Mouse (Mus musculus): ENCODE measurements around the gene Erp27.
"Not testable (repeated sequence)": the region's sequence is repeated elsewhere in the genome, so short reads cannot be mapped to it uniquely, and the experiment has no call there.

Erp27 gene

DNA sequence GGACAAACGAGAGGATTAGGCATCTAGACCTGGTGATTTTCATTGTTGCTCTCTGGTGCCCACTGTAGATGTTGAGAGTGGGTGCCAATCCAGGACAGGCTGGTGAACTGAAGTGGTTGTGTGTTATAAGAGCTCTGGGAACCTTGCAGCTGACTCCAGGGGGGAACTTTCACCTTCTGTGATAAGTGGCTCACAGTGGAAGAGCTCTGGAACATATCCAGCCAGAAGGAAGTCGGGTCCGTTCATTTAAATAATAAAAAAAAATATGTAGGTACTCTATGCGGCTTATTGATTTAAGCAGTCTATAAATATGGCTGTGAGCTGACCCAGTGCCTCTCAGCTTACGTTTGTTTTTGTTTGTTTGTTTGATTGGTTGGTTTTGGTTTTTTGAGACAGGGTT is at the start of gene Erp27:
Erp27 (minus strand) TSS at position 101 of the 400 bp plus-strand sequence.
- DNase-seq: no peak

GRCm38 (mm10) chr6:136968877-136969276 is 46.9 kb upstream of the Erp27 start:
- DNase-seq: not testable (repeated sequence)

DNA sequence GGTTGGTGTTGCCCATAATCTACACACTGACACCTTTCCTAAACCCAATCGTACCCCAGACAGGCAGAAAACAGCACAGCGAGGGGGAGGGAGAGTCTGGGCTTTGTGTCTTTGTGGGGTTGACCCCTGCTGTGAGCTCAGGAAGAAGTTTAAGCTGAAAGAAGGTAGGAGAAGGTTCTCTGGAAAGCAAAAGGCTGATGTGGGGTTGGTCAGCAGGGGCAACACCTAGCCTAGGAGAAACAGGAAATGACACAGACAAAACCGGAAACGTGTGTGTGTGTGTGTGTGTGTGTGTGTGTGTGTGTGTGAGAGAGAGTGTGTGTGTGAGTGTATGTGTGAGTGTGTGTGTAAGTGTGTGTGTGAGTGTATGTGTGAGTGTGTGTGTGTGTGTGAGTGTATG is 45.5 kb upstream of the Erp27 start:
- no peak for DNase-seq

DNA sequence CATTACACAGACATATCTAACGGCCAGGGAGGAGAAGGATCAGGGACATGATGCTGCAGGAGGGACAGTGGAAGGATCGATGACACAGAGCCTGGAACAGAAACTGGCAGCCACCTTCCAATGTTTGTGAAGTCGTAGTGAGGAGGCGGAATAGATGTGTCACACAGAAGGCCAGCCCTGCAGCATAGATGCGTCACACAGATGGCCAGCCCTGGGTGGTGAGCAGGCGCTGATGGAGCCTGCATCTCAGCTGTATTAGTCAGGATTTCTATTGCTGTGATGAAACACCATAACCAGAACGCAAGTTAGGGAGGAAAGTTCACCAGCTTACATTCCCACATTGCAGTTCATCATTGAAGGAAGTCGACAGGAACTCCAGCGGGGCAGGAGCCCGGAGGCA is 43.9 kb upstream of the Erp27 start:
- DNase-seq: peak; percentile 61

- DNase-seq: no peak
These were observed 42.9 kb upstream of the Erp27 start for GRCm38 (mm10) chr6:136964609-136965510.

- DNase-seq: no peak
These were observed 41.0 kb upstream of the Erp27 start for GRCm38 (mm10) chr6:136962957-136963356.

DNA sequence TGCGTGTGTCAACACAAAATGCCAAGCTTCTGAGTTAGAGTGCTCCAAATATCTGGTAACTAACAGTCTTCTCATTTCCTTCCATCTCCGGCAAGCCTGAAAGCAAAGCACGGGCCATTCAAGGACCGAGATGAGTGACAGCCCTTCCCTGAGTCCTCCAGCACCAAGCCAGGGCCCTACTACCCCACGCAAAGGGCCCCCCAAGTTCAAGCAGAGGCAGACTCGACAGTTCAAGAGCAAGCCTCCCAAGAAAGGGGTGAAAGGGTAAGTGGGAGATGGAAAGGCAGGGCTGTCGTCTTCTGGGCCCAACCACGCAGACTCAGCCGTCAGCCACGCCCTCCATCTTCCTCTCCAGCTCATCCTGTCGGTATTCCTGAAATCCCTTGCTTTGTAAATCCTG is 37.2 kb upstream of the Erp27 start:
- DNase-seq: no peak

GRCm38 (mm10) chr6:136957062-136957461 is 35.1 kb upstream of the Erp27 start:
- no peak for DNase-seq

DNA sequence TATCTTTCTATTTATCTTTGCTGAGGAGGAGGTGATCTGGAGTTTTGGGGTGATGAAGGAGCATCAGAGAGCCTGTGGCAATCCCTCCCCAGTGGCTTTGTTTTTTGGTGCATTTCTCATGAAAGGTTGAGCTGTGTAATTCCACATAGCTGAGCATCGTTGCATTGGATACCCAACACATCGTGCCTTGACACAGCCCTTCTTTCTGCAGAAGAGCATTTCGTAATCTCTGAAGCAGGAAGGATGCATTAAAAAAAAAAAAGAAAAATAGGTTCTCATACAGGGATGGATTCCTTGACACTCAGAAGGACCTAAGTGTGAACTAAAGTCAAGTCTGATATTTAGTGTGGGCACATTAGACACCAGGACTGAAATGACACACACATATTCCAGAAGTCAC is 33.3 kb upstream of the Erp27 start:
- DNase-seq: no peak

- DNase-seq: no peak
These were observed 32.7 kb upstream of the Erp27 start for GRCm38 (mm10) chr6:136954715-136955114.

DNA sequence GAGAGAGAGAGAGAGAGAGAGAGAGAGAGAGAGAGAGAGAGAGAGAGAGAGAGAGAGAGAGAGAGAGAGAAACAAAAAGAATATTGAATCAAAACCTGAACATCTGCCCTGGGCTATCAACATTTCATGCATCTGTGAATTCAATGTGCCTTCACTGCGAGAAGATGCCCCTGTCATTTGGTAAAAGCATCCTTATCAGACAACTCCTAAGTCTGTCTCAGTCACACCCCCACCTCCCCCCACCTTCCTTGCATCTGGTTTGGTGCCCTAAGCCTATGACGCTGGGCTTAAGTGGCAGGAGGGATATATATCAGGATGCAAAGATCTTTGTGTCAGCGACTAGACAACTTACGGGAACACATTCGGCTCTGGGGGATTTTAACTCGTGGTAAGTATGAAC is 32.2 kb upstream of the Erp27 start:
- no peak for DNase-seq

DNA sequence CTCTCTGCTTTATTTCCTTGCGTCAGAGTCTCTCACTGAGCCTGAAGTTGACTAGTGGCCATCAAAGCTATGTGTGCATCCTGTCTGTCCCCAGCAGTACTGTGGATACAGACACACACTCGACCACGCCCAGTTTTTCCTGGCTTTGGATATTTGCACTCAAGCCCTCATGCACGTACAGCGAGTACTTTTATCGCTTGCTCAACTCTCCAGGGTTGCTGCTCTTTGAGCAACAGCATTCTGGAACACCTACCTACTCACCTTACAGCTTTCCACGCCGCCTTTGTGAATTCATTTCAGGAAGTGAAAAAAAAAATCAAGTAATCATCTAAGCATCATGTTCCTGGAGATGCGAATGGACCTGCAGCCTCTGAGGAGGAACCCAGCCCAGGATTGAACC is 30.9 kb upstream of the Erp27 start:
- no peak for DNase-seq

DNA sequence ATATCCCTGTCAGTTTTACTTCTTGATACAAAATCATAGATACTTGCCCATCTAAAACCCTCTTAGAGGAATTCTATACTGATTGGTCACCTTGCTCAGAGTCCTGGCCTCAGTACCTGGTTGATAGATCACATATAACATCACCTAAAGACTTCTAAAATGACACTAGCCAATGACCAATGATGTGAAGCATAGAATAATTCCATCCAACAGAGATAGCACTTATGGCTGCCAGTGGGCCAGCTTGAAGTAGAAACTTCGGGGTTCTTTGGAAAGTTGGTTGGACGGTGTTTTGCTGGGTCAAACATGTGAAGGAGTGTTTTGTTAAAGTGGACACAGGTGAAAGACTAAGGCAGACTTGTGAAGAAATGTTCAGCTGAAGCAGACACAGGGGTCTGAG is 28.2 kb upstream of the Erp27 start:
- DNase-seq: no peak

DNA sequence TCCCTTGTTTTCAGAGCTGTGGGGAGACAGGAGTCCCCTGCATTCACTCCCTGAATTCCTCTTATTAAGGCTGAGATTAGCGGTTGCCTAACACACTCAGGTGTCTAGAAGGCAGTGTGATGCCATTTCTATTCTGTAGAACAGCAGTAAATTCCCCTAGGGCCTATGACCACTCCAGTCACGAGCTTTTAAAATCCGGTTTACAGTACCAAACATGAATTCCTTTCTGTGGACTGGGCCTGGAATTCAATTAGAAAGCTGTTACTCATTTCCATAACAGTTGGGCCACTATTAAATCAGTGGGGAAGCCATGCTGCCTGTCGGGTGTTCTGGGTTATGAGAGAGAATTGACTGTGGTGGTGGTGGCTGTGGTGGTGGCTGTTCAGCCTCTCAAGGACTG is 25.7 kb upstream of the Erp27 start:
- DNase-seq: no peak

- DNase-seq: no peak
These were observed 25.0 kb upstream of the Erp27 start for GRCm38 (mm10) chr6:136946943-136947342.

GRCm38 (mm10) chr6:136946241-136946640 is 24.3 kb upstream of the Erp27 start:
- no peak for DNase-seq

DNA sequence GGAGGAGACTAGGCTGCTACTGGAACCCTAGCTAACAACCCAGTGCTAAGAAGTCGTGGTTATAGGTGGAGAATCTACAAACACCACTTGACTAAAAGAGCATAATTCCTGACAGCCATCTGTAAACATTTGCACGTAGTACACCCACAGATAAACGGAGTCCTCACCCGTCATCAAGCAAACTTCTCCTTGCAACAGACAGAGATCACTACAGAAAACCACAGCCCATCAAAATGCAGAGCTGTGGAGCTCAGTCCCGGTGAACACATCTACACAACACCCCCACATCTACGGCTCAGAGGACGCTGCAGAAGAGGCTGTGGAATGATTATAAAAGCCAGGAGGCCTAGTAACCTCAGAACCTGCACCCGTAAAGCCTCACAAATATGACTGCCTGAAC is 22.5 kb upstream of the Erp27 start:
- no peak for DNase-seq

DNA sequence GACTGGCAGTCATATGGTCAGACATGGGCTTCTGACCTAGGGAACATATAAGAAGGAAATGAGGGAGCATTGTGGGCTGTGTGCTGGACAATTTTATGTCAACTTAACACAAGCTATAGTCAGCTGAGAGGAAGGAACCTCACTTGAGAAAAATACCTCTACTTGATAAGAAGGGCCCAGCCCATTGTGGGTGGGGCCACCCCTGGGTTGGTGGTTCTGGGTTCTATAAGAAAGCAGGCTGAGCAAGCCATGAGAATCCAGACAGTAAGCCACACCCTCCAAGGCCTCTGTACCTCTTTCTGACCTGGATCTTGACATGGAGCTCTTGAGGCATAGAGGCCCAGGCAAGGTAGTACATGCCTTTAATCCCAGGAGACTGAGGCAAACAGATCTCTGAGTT is 21.4 kb upstream of the Erp27 start:
- DNase-seq: no peak

DNA sequence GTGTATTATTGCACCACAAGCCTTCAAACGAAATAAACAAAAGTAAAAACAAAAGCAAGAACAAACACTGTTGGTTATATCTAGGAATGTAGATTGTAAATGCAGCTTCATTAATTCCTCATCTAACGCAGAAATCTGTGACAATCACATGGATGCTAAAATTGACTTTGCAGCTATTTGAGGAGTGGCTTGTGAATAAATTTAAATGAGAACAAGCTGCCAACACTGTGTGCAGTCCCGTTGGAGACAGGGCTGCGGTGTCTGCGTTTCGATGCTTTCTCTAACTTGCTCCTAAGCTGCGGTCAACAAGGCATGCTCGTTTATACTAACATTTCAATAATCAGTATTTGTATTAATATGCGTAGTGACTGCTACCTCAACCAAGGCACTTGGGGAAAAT is 20.3 kb upstream of the Erp27 start:
- no peak for DNase-seq

GRCm38 (mm10) chr6:136941051-136942021 is 19.4 kb upstream of the Erp27 start, which contains the start of gene Arhgdib:
Gene Arhgdib (minus strand): TSS chr6:136941899.
- DNase-seq: no peak

- DNase-seq: no peak
These were observed 18.4 kb upstream of the Erp27 start for GRCm38 (mm10) chr6:136940188-136940960.

DNA sequence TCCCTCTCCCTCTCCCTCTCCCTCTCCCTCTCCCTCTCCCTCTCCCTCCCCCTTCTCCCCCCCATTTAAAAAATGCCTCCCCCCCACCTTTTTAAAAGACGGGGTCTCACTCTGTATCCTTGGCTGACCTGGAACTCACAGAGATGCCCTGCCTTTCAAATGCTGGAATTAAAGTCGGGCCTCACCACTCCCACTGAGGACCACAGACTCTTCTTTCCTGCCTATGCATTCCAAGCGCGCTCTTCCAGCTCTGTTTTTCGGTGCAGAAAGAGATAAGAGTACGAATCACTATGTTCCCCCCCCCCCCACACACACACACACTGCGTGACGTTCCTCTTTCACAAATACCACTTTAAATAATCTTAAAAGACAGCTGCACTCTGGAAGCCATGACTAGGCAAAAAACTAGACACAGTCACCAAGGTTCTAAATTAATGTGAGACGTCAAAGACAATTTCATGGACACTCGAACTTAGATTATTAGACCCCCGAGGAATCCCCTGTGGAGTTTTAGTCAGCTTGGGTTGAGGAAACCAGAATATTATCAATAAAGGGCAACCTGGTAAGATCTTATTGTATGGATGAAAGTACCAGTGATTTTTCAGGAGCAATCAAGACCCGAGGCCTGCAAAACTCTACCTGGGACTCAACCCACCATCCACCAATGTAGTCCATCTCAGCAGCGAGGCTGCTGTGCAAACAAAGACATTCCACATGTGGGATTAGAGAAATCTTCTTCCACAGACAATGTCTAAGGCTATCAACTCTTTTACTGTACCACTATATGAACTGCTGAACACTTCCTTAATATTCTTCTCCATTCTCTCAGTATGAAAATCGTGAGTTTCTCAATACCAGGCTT is 17.6 kb upstream of the Erp27 start:
- DNase-seq: no peak

Measured in layer of hippocampus, adult 9-11 months (tissue).